Mouse (Mus musculus) ES-Bruce4 (cell line): ENCODE results near the gene Tom1l2.

Experiments
- CTCF ChIP-seq: IDR thresholded peaks from one replicate; pipeline ENCODE4 v1.8.1; 2011; ENCODE audit warnings: low read depth, low read length
- EP300 ChIP-seq: IDR thresholded peaks from 2 replicates; pipeline ENCODE4 v1.6.1; 2011; ENCODE audit warnings: low read depth, low read length; ENCODE audit not compliant: insufficient read depth

GRCm38 (mm10) chr11:60255181-60255580 lies 97.5 kb downstream of the Tom1l2 start:
- TF ChIP-seq EP300 (no peak), CTCF (no peak)
